Mouse (Mus musculus) heart, embryonic 10.5 days (tissue): ENCODE data around the gene Slc8a1. TPM values are rescaled to one million over a fixed set of nuclear protein-coding genes. Genes with fewer than 3 reads are reported as not detected.
A peak's percentile ranks its signal among the peaks of the same experiment; 100 is the strongest.

ENCODE experiments used
- DNase-seq: peaks from one replicate; pipeline ENCODE4 v3.0.0-alpha.2; 2017; ENCODE audit warnings: low spot score
- H3K27ac ChIP-seq: fragments of 300-500 bp; sonication (generic); 2 replicates; pipeline ENCODE4 v1.5.1; 2016; ENCODE audit warnings: mild to moderate bottlenecking
- H3K27me3 ChIP-seq: fragments of 300-500 bp; sonication (generic); 2 replicates; pipeline ENCODE4 v1.6.1; 2016; ENCODE audit warnings: mild to moderate bottlenecking; ENCODE audit not compliant: poor library complexity, insufficient read depth, severe bottlenecking
- H3K36me3 ChIP-seq: fragments of 300-500 bp; sonication (generic); 2 replicates; pipeline ENCODE4 v1.6.1; 2016; ENCODE audit warnings: mild to moderate bottlenecking, moderate library complexity
- H3K4me1 ChIP-seq: fragments of 300-500 bp; sonication (generic); 2 replicates; pipeline ENCODE4 v1.6.1; 2016; ENCODE audit warnings: mild to moderate bottlenecking
- H3K4me3 ChIP-seq: fragments of 300-500 bp; sonication (generic); 2 replicates; pipeline ENCODE4 v1.5.1; 2016; ENCODE audit warnings: mild to moderate bottlenecking, moderate library complexity
- H3K9me3 ChIP-seq: fragments of 300-500 bp; sonication (generic); 2 replicates; pipeline ENCODE4 v1.6.1; 2016; ENCODE audit warnings: mild to moderate bottlenecking, moderate library complexity
- WGBS: fragments of 180-500 bp; shearing (Covaris S2); methylation state at CpG from one replicate; pipeline ENCODE4 v1.1.7; 2016; 5-methylcytosine and 5-hydroxymethylcytosine counted together
- polyA plus RNA-seq: library from polyadenylated mRNA; unstranded; fragments of >200 nt; fragmentation: Nextera tagmentation; extraction: Ambion mirVana; gene quantifications from 2 replicates; pipeline ENCODE4 v1.2.1, GENCODE M21; 2016

Slc8a1 gene
- polyA plus RNA-seq, 1 experiment from 2014 or later = 58.1 TPM

GRCm38 (mm10) chr17:81546012-81546411 lies 192.2 kb downstream of the Slc8a1 start:
- 75% methylated on average over 5 of the region's 5 CpGs for WGBS
- H3K27ac ChIP-seq = no peak overlapping the region
- DNase-seq = no peak
- no peaks in the 10 kb centered on the region for H3K27me3 ChIP-seq
- no peaks in the 10 kb centered on the region for H3K36me3 ChIP-seq
- H3K4me1 ChIP-seq = peaks cover 14% of the 10 kb centered on the region
- H3K4me3 ChIP-seq = no peak overlapping the region
- H3K9me3 ChIP-seq = no peaks in the 10 kb centered on the region

- H3K27me3 ChIP-seq = no peaks in the 10 kb centered on the region
- peaks cover 14% of the 10 kb centered on the region for H3K4me1 ChIP-seq
- H3K36me3 ChIP-seq = no peaks in the 10 kb centered on the region
- H3K27ac ChIP-seq = no peak overlapping the region
- no peaks in the 10 kb centered on the region for H3K9me3 ChIP-seq
- 79% methylated on average over 3 of the region's 3 CpGs for WGBS
- DNase-seq = no peak
- H3K4me3 ChIP-seq = no peak overlapping the region
Measured at GRCm38 (mm10) chr17:81544926-81545325, 193.3 kb downstream of the Slc8a1 start.

- H3K36me3 ChIP-seq = no peaks in the 10 kb centered on the region
- no peak overlapping the region for H3K4me3 ChIP-seq
- WGBS = 82% methylated on average over 12 of the region's 12 CpGs
- DNase-seq = no peak
- peaks cover 26% of the 10 kb centered on the region for H3K4me1 ChIP-seq
- H3K9me3 ChIP-seq = no peaks in the 10 kb centered on the region
- H3K27me3 ChIP-seq = no peaks in the 10 kb centered on the region
- H3K27ac ChIP-seq = 0 out of 2 replicates have a peak overlapping the region, but pooled peaks have one; percentile 18
Measured at GRCm38 (mm10) chr17:81542313-81543185, 195.6 kb downstream of the Slc8a1 start.

- Histone ChIP-seq H3K4me1 (peaks cover 19% of the 10 kb centered on the region), H3K9me3 (no peaks in the 10 kb centered on the region), H3K4me3 (no peak overlapping the region), H3K27me3 (no peaks in the 10 kb centered on the region), H3K36me3 (no peaks in the 10 kb centered on the region), H3K27ac (no peak overlapping the region)
- 50% methylated on average over 9 of the region's 9 CpGs for WGBS
- DNase-seq = no peak
Measured at GRCm38 (mm10) chr17:81538163-81539160, 199.7 kb downstream of the Slc8a1 start.

- H3K4me1 ChIP-seq = peaks cover 12% of the 10 kb centered on the region; the same call in 1 of the 2 replicates
Measured at GRCm38 (mm10) chr17:81536093-81536492, 202.1 kb downstream of the Slc8a1 start.

GRCm38 (mm10) chr17:81529849-81530248 lies 208.3 kb downstream of the Slc8a1 start:
- H3K36me3 ChIP-seq = no peaks in the 10 kb centered on the region
- H3K27me3 ChIP-seq = no peaks in the 10 kb centered on the region
- no peaks in the 10 kb centered on the region for H3K9me3 ChIP-seq
- no peak overlapping the region for H3K4me3 ChIP-seq
- no peaks in the 10 kb centered on the region for H3K4me1 ChIP-seq
- no peak overlapping the region for H3K27ac ChIP-seq
- 88% methylated on average over 2 of the region's 2 CpGs for WGBS
- DNase-seq = no peak

More at GRCm38 (mm10) chr17:81536093-81536492, 202.1 kb downstream of the Slc8a1 start:
- Histone ChIP-seq H3K36me3 (no peaks in the 10 kb centered on the region), H3K27me3 (no peaks in the 10 kb centered on the region), H3K9me3 (no peaks in the 10 kb centered on the region), H3K27ac (no peak overlapping the region), H3K4me3 (no peak overlapping the region)
- WGBS = 91% methylated on average over 3 of the region's 3 CpGs
- no peak for DNase-seq

GRCm38 (mm10) chr17:81528940-81529339 lies 209.2 kb downstream of the Slc8a1 start:
- H3K27ac ChIP-seq = no peak overlapping the region
- DNase-seq = no peak
- H3K36me3 ChIP-seq = no peaks in the 10 kb centered on the region
- WGBS = 86% methylated on average over 4 of the region's 4 CpGs
- no peaks in the 10 kb centered on the region for H3K4me1 ChIP-seq
- H3K9me3 ChIP-seq = no peaks in the 10 kb centered on the region
- no peaks in the 10 kb centered on the region for H3K27me3 ChIP-seq
- H3K4me3 ChIP-seq = no peak overlapping the region

- no peaks in the 10 kb centered on the region for H3K36me3 ChIP-seq
- 87% methylated on average over 3 of the region's 3 CpGs for WGBS
- no peaks in the 10 kb centered on the region for H3K4me1 ChIP-seq
- no peaks in the 10 kb centered on the region for H3K9me3 ChIP-seq
- no peaks in the 10 kb centered on the region for H3K27me3 ChIP-seq
- no peak for DNase-seq
- no peak overlapping the region for H3K4me3 ChIP-seq
- H3K27ac ChIP-seq = no peak overlapping the region
Measured at GRCm38 (mm10) chr17:81526463-81526862, 211.7 kb downstream of the Slc8a1 start.

- no peak for DNase-seq
- Histone ChIP-seq H3K36me3 (no peaks in the 10 kb centered on the region), H3K4me3 (no peak overlapping the region), H3K27ac (no peak overlapping the region), H3K9me3 (no peaks in the 10 kb centered on the region), H3K4me1 (no peaks in the 10 kb centered on the region), H3K27me3 (no peaks in the 10 kb centered on the region)
- WGBS = 79% methylated on average over 6 of the region's 6 CpGs
Measured at GRCm38 (mm10) chr17:81524826-81525225, 213.4 kb downstream of the Slc8a1 start.

- Histone ChIP-seq H3K27ac (no peak overlapping the region), H3K36me3 (no peaks in the 10 kb centered on the region)
- WGBS = 79% methylated on average over 2 of the region's 2 CpGs
Measured at GRCm38 (mm10) chr17:81523943-81524342, 214.2 kb downstream of the Slc8a1 start.

GRCm38 (mm10) chr17:81518316-81519025 lies 219.7 kb downstream of the Slc8a1 start:
- Histone ChIP-seq H3K4me1 (peaks cover 10% of the 10 kb centered on the region; the same call in 1 of the 2 replicates), H3K4me3 (no peak overlapping the region), H3K27me3 (no peaks in the 10 kb centered on the region), H3K36me3 (no peaks in the 10 kb centered on the region), H3K9me3 (no peaks in the 10 kb centered on the region), H3K27ac (no peak overlapping the region)
- no peak for DNase-seq
- 85% methylated on average over 10 of the region's 10 CpGs for WGBS

More at GRCm38 (mm10) chr17:81523943-81524342, 214.2 kb downstream of the Slc8a1 start:
- no peaks in the 10 kb centered on the region for H3K9me3 ChIP-seq
- H3K4me1 ChIP-seq = no peaks in the 10 kb centered on the region
- H3K27me3 ChIP-seq = no peaks in the 10 kb centered on the region
- no peak for DNase-seq
- no peak overlapping the region for H3K4me3 ChIP-seq

GRCm38 (mm10) chr17:81516155-81516554 lies 222.0 kb downstream of the Slc8a1 start:
- Histone ChIP-seq H3K27ac (no peak overlapping the region), H3K9me3 (no peaks in the 10 kb centered on the region), H3K27me3 (no peaks in the 10 kb centered on the region), H3K4me1 (peaks cover 11% of the 10 kb centered on the region; the same call in 1 of the 2 replicates), H3K4me3 (no peak overlapping the region), H3K36me3 (no peaks in the 10 kb centered on the region)
- 80% methylated on average over 4 of the region's 4 CpGs for WGBS
- no peak for DNase-seq
